Mouse (Mus musculus) G1E (cell line): ENCODE results near the gene Cd160.

Source experiments
- CTCF ChIP-seq: IDR thresholded peaks from 2 replicates; pipeline ENCODE4 v1.5.1; 2012; ENCODE audit warnings: low read depth, low read length, inconsistent platforms, mixed read lengths
- GATA1 ChIP-seq: IDR thresholded peaks from 2 replicates; pipeline ENCODE4 v1.6.1; 2012; ENCODE audit warnings: borderline replicate concordance, low read length, inconsistent platforms, mixed read lengths

GRCm38 (mm10) chr3:96782236-96782635, 46.9 kb downstream of the Cd160 start:
- TF ChIP-seq CTCF = no peak
- no peak for TF ChIP-seq GATA1
